Mouse (Mus musculus) liver, adult 2 months (tissue): ENCODE measurements around the gene Pde7b.

Source experiments
- CTCF ChIP-seq: fragments of 200-500 bp; IDR thresholded peaks from 2 replicates; pipeline ENCODE4 v1.5.1; 2011; ENCODE audit warnings: low read depth, low read length, control low read depth
- POLR2A ChIP-seq: fragments of 200-500 bp; IDR thresholded peaks from 2 replicates; pipeline ENCODE4 v1.6.1; 2011; ENCODE audit warnings: low read length, control low read depth; ENCODE audit not compliant: insufficient read depth; ENCODE audit errors: extremely low read depth

- TF ChIP-seq CTCF (no peak), POLR2A (no peak)
Measured at GRCm38 (mm10) chr10:20454387-20455065, 270.4 kb downstream of the Pde7b start.
